Mouse (Mus musculus) hematopoietic stem cell, adult 5-6 weeks (primary cell): ENCODE measurements around the gene Katnbl1. TPM values are rescaled to one million over a fixed set of nuclear protein-coding genes. Genes with fewer than 3 reads are reported as not detected.
"Not testable (repeated sequence)": the region's sequence is repeated elsewhere in the genome, so short reads cannot be mapped to it uniquely, and the experiment has no call there.

Experiments
- ATAC-seq, 2 experiments: fragments of 125-278 bp in 1 of 2; replicated peaks in 1 of 2; 2 replicates each; pipeline ENCODE4 v1.8.0; 2016 to 2017; ENCODE audit warnings: inconsistent platforms in 2 of 2, mild to moderate bottlenecking in 2 of 2, moderate number of reproducible peaks in 2 of 2, low read depth in 1 of 2, moderate TSS enrichment in 1 of 2; ENCODE audit not compliant: low FRiP score in 2 of 2, poor library complexity in 2 of 2, severe bottlenecking in 2 of 2, insufficient read depth in 1 of 2, low TSS enrichment in 1 of 2
- total RNA-seq: library from RNA; stranded (forward); fragments of 172-1452, 232-1000 nt; gene quantifications from 2 replicates; pipeline ENCODE4 v1.2.3, GENCODE M21; 2017

Katnbl1 gene
- total RNA-seq, 1 experiment from 2014 or later: 21.7 TPM

GRCm38 (mm10) chr2:112449597-112450296, 70.7 kb downstream of the Katnbl1 start:
- ATAC-seq: peak; percentile 58 to 71

- ATAC-seq: not testable (repeated sequence)
Measured at GRCm38 (mm10) chr2:112452513-112452912, 73.5 kb downstream of the Katnbl1 start.

GRCm38 (mm10) chr2:112454125-112454861, 75.3 kb downstream of the Katnbl1 start:
- ATAC-seq: peak in 1 of 2 experiments; percentile 26; a peak in 1 of 4 replicates

- peak; percentile 98 to 99 for ATAC-seq
Measured at GRCm38 (mm10) chr2:112454862-112455564, 76.0 kb downstream of the Katnbl1 start, which contains the start of gene Emc7. TSS of gene Emc7 (plus strand) at chr2:112454997.

- ATAC-seq: no peak
Measured at GRCm38 (mm10) chr2:112460557-112460956, 81.5 kb downstream of the Katnbl1 start.

Other genes starting within 250 kb of the Katnbl1 start
- not detected in 2 replicates for gene Olfr1316, start 244.2 kb upstream of the Katnbl1 start, total RNA-seq
- gene Olfr1317, start 238.9 kb upstream of the Katnbl1 start, total RNA-seq: not detected in 2 replicates
- not detected in 2 replicates for gene Olfr1318, start 225.0 kb upstream of the Katnbl1 start, total RNA-seq
- gene Lpcat4, start 139.7 kb upstream of the Katnbl1 start, total RNA-seq: 7.8 and 22.5 TPM in 2 replicates
- not detected in 2 replicates for gene Nutm1, start 119.9 kb upstream of the Katnbl1 start, total RNA-seq
- gene Nop10, start 117.3 kb upstream of the Katnbl1 start, total RNA-seq: 109 and 165 TPM in 2 replicates
- 95.7 and 126 TPM in 2 replicates for gene Slc12a6, start 113.4 kb upstream of the Katnbl1 start, total RNA-seq
- not detected in 2 replicates for gene Gm21985, start 112.9 kb upstream of the Katnbl1 start, total RNA-seq
- 48.9 and 54.9 TPM in 2 replicates for gene Emc4, start 11.2 kb upstream of the Katnbl1 start, total RNA-seq
- 9.8 and 9.9 TPM in 2 replicates for gene Emc7, start 75.8 kb downstream of the Katnbl1 start, total RNA-seq
- gene Chrm5, start 101.6 kb downstream of the Katnbl1 start, total RNA-seq: not detected in 2 replicates
- gene Aven, start 113.8 kb downstream of the Katnbl1 start, total RNA-seq: 27.4 and 40.3 TPM in 2 replicates